Mouse (Mus musculus) hindbrain, embryonic 14.5 days (tissue): ENCODE results near the gene Kat2a. TPM values are rescaled to one million over a fixed set of nuclear protein-coding genes. Genes with fewer than 3 reads are reported as not detected.
"Not testable (repeated sequence)": the region's sequence is repeated elsewhere in the genome, so short reads cannot be mapped to it uniquely, and the experiment has no call there.

ENCODE experiments used
- ATAC-seq: fragments of 200-750 bp; cut with Nextera tagmentation; 2 replicates; pipeline ENCODE4 v1.8.0; 2017; ENCODE audit warnings: moderate number of reproducible peaks, mild to moderate bottlenecking, moderate TSS enrichment, moderate library complexity; ENCODE audit not compliant: low FRiP score
- DNase-seq: peaks from one replicate; pipeline ENCODE4 v3.0.0-alpha.2; 2015; ENCODE audit warnings: low spot score
- H3K27ac ChIP-seq: fragments of 300-500 bp; sonication (generic); 2 replicates; pipeline ENCODE4 v1.5.1; 2014; ENCODE audit warnings: mild to moderate bottlenecking, moderate library complexity
- H3K27me3 ChIP-seq: fragments of 300-500 bp; sonication (generic); 2 replicates; pipeline ENCODE4 v1.6.1; 2014; ENCODE audit warnings: mild to moderate bottlenecking, low read length, mixed read lengths; ENCODE audit not compliant: control insufficient read depth, insufficient read depth
- H3K36me3 ChIP-seq: fragments of 300-500 bp; sonication (generic); replicated peaks from 2 replicates; pipeline ENCODE4 v1.6.1; 2014; ENCODE audit not compliant: control insufficient read depth, insufficient read depth
- H3K4me1 ChIP-seq: fragments of 300-500 bp; sonication (generic); replicated peaks from 2 replicates; pipeline ENCODE4 v1.6.1; 2014; ENCODE audit warnings: antibody characterized with exemption, low read length, mixed read lengths; ENCODE audit not compliant: control insufficient read depth, insufficient read depth
- H3K4me2 ChIP-seq: fragments of 300-500 bp; sonication (generic); replicated peaks from 2 replicates; pipeline ENCODE4 v1.6.1; 2014; ENCODE audit warnings: mild to moderate bottlenecking, moderate library complexity
- H3K4me3 ChIP-seq: fragments of 300-500 bp; sonication (generic); replicated peaks from 2 replicates; pipeline ENCODE4 v1.5.1; 2014; ENCODE audit warnings: mild to moderate bottlenecking, low read length
- H3K9ac ChIP-seq: fragments of 300-500 bp; sonication (generic); 2 replicates; pipeline ENCODE4 v1.6.1; 2014
- H3K9me3 ChIP-seq: fragments of 300-500 bp; sonication (generic); 2 replicates; pipeline ENCODE4 v1.6.1; 2016; ENCODE audit warnings: low read length; ENCODE audit not compliant: control insufficient read depth
- WGBS: fragments of 180-500 bp; shearing (Covaris S2); extraction: QIAGEN DNeasy Blood & Tissue Kit; methylation state at CpG from one replicate; pipeline ENCODE4 v1.1.7; 2014; 5-methylcytosine and 5-hydroxymethylcytosine counted together
- polyA plus RNA-seq: library from polyadenylated mRNA; unstranded; fragments of >200 nt; fragmentation: Nextera tagmentation; extraction: Ambion mirVana; gene quantifications from 2 replicates; pipeline ENCODE4 v1.2.1, GENCODE M21; 2014

Kat2a gene
- polyA plus RNA-seq, 1 experiment from 2014 or later: 57.8 TPM

GRCm38 (mm10) chr11:100673169-100673568, 39.1 kb downstream of the Kat2a start:
- Histone ChIP-seq H3K4me2 (peak overlapping the region; percentile 18; the same call in 1 of the 2 replicates), H3K4me3 (no peak overlapping the region), H3K9me3 (no peaks in the 10 kb centered on the region), H3K27ac (no peak overlapping the region), H3K27me3 (0 out of 2 replicates have a peak, but pooled peaks cover 7% of the 10 kb centered on the region), H3K4me1 (no peaks in the 10 kb centered on the region), H3K9ac (no peak overlapping the region; the same call in 1 of the 2 replicates), H3K36me3 (no peaks in the 10 kb centered on the region)
- DNase-seq: no peak
- no peak for ATAC-seq
- 2% methylated on average over 23 of the region's 23 CpGs for whole genome bisulfite sequencing

GRCm38 (mm10) chr11:100671956-100672355, 40.3 kb downstream of the Kat2a start:
- WGBS: 67% methylated on average over 2 of the region's 2 CpGs
- no peak for ATAC-seq

GRCm38 (mm10) chr11:100671049-100671448, 41.2 kb downstream of the Kat2a start:
- no peak for ATAC-seq
- Histone ChIP-seq H3K9ac (no peak overlapping the region), H3K4me2 (no peak overlapping the region), H3K4me3 (no peak overlapping the region), H3K27me3 (0 out of 2 replicates have a peak, but pooled peaks cover 7% of the 10 kb centered on the region), H3K4me1 (no peaks in the 10 kb centered on the region), H3K9me3 (no peaks in the 10 kb centered on the region), H3K27ac (no peak overlapping the region), H3K36me3 (no peaks in the 10 kb centered on the region)
- WGBS: 67% methylated on average over 1 of the region's 1 CpGs
- no peak for DNase-seq

More at GRCm38 (mm10) chr11:100671956-100672355, 40.3 kb downstream of the Kat2a start:
- Histone ChIP-seq H3K9ac (no peak overlapping the region), H3K4me1 (no peaks in the 10 kb centered on the region), H3K36me3 (no peaks in the 10 kb centered on the region), H3K4me2 (no peak overlapping the region), H3K9me3 (no peaks in the 10 kb centered on the region), H3K27ac (no peak overlapping the region), H3K27me3 (0 out of 2 replicates have a peak, but pooled peaks cover 7% of the 10 kb centered on the region), H3K4me3 (no peak overlapping the region)
- DNase-seq: no peak

- DNase-seq (no peak), ATAC-seq (no peak)
- Histone ChIP-seq H3K4me1 (no peaks in the 10 kb centered on the region), H3K27ac (no peak overlapping the region), H3K4me3 (no peak overlapping the region), H3K36me3 (no peaks in the 10 kb centered on the region), H3K9ac (no peak overlapping the region), H3K4me2 (no peak overlapping the region), H3K9me3 (no peaks in the 10 kb centered on the region), H3K27me3 (no peaks in the 10 kb centered on the region)
- WGBS: 73% methylated on average over 10 of the region's 10 CpGs
These were observed 52.5 kb downstream of the Kat2a start for GRCm38 (mm10) chr11:100659806-100660205.

- no peak overlapping the region for H3K4me3 ChIP-seq
- no peak overlapping the region for H3K4me2 ChIP-seq
- DNase-seq (peak; percentile 26), ATAC-seq (no peak; the same call in 1 of the 2 replicates)
- H3K9ac ChIP-seq: no peak overlapping the region
- peaks cover 6% of the 10 kb centered on the region; the same call in 1 of the 2 replicates for H3K27me3 ChIP-seq
- no peaks in the 10 kb centered on the region for H3K9me3 ChIP-seq
- H3K27ac ChIP-seq: no peak overlapping the region
- no peaks in the 10 kb centered on the region for H3K4me1 ChIP-seq
- H3K36me3 ChIP-seq: no peaks in the 10 kb centered on the region
- 8% methylated on average over 6 of the region's 6 CpGs for WGBS
These were observed 55.8 kb downstream of the Kat2a start for GRCm38 (mm10) chr11:100656458-100656857.

GRCm38 (mm10) chr11:100655589-100655988, 56.7 kb downstream of the Kat2a start:
- not testable (repeated sequence) for H3K27ac ChIP-seq, DNase-seq, H3K4me3 ChIP-seq, H3K36me3 ChIP-seq, H3K4me1 ChIP-seq, H3K9me3 ChIP-seq, ATAC-seq, H3K9ac ChIP-seq, H3K4me2 ChIP-seq
- peaks cover 15% of the 10 kb centered on the region for H3K27me3 ChIP-seq
- 50% methylated on average over 2 of the region's 3 CpGs for WGBS

Other genes starting within 250 kb of the Kat2a start
- 15.6 and 17.7 TPM in 2 replicates for gene Klhl11, start 239.7 kb downstream of the Kat2a start, polyA plus RNA-seq
- gene Acly, start 184.5 kb downstream of the Kat2a start, polyA plus RNA-seq: 224 and 244 TPM in 2 replicates
- 2.0 and 2.7 TPM in 2 replicates for gene Ttc25, start 166.9 kb downstream of the Kat2a start, polyA plus RNA-seq
- 47.2 and 53.3 TPM in 2 replicates for gene Cnp, start 137.6 kb downstream of the Kat2a start, polyA plus RNA-seq
- gene Nkiras2, start 93.2 kb downstream of the Kat2a start, polyA plus RNA-seq: 103 TPM in 2 replicates
- gene Dnajc7, start 92.3 kb downstream of the Kat2a start, polyA plus RNA-seq: 91.0 and 91.6 TPM in 2 replicates
- 0.20 and 0.31 TPM in 2 replicates for gene Zfp385c, start 20.0 kb downstream of the Kat2a start, polyA plus RNA-seq
- gene Dhx58, start 8.2 kb downstream of the Kat2a start, polyA plus RNA-seq: 0.85 and 1.7 TPM in 2 replicates
- not detected in 2 replicates for gene Hspb9, start 1.4 kb upstream of the Kat2a start, polyA plus RNA-seq
- gene Rab5c, start 25.8 kb upstream of the Kat2a start, polyA plus RNA-seq: 80.5 and 105 TPM in 2 replicates
- 7.6 and 8.8 TPM in 2 replicates for gene Kcnh4, start 47.5 kb upstream of the Kat2a start, polyA plus RNA-seq
- gene Hcrt, start 50.5 kb upstream of the Kat2a start, polyA plus RNA-seq: 0.78 TPM in 1 of 2 replicates, not detected in the other
- gene Ghdc, start 58.5 kb upstream of the Kat2a start, polyA plus RNA-seq: 2.7 and 4.4 TPM in 2 replicates
- 19.0 and 19.8 TPM in 2 replicates for gene Stat5b, start 138.3 kb upstream of the Kat2a start, polyA plus RNA-seq
- 1.4 and 1.7 TPM in 2 replicates for gene Stat5a, start 146.9 kb upstream of the Kat2a start, polyA plus RNA-seq
- gene Stat3, start 227.1 kb upstream of the Kat2a start, polyA plus RNA-seq: 49.1 and 50.6 TPM in 2 replicates